Mouse (Mus musculus) CH12.LX (cell line): ENCODE measurements around the gene Dck.

Experiments used
- CTCF ChIP-seq, 2 experiments: IDR thresholded peaks in 1 of 2; conservative IDR thresholded peaks in 1 of 2; 2 replicates each; pipeline ENCODE4 v1.5.1; 2011 to 2012; ENCODE audit warnings: low read depth in 2 of 2, low read length in 2 of 2, improper control_type of control experiment in 1 of 2, inconsistent platforms in 1 of 2, mild to moderate bottlenecking in 1 of 2, moderate library complexity in 1 of 2
- HCFC1 ChIP-seq: IDR thresholded peaks from 2 replicates; pipeline ENCODE4 v1.6.1; 2012; ENCODE audit warnings: low read depth, mild to moderate bottlenecking, inconsistent platforms, low read length, improper control_type of control experiment
- MAFK ChIP-seq: IDR thresholded peaks from 2 replicates; pipeline ENCODE4 v1.6.1; 2011; ENCODE audit warnings: low read length, improper control_type of control experiment; ENCODE audit not compliant: insufficient replicate concordance
- MAZ ChIP-seq: IDR thresholded peaks from 2 replicates; pipeline ENCODE4 v1.6.1; 2012; ENCODE audit warnings: low read depth, mild to moderate bottlenecking, inconsistent platforms, low read length, improper control_type of control experiment, moderate library complexity
- NELFE ChIP-seq: IDR thresholded peaks from 2 replicates; pipeline ENCODE4 v1.6.1; 2011; ENCODE audit warnings: low read depth, low read length, improper control_type of control experiment
- POLR2A ChIP-seq: IDR thresholded peaks from 2 replicates; pipeline ENCODE4 v1.6.1; 2011; ENCODE audit warnings: low read depth, mild to moderate bottlenecking, improper control_type of control experiment, low read length
- TCF12 ChIP-seq: IDR thresholded peaks from 2 replicates; pipeline ENCODE4 v1.6.1; 2014; ENCODE audit warnings: low read depth, mild to moderate bottlenecking, inconsistent platforms, low read length, improper control_type of control experiment
- ZMIZ1 ChIP-seq: IDR thresholded peaks from 2 replicates; pipeline ENCODE4 v1.6.1; 2012; ENCODE audit warnings: low read depth, mild to moderate bottlenecking, inconsistent platforms, low read length, improper control_type of control experiment

DNA sequence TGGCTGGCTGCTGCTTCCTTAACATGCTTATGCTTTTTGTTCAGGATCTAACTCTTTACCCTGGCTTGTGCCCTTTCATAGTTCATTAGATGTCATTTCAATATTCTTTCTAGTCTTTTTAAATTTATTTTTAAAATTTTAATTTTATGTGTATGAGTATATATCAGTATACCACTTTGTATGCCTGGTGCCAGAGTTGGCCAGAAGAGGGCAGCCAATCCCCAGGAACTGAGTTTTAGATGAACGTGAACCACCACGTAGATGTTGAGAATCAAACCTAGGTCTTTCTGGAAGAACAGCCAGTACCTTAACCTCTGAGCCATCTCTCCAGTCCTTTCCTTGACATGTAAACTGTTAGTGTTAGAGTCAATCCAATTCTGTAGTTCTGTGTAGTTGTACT lies 30.0 kb upstream of the Dck start:
- TF ChIP-seq HCFC1 (no peak), ZMIZ1 (no peak), TCF12 (no peak), CTCF (conservative IDR thresholded peaks at IDR 0.05 in 1 of 2, IDR thresholded peaks at IDR 0.05 in 1 of 2; ENCODE audit: low read depth in 2 of 2, low read length in 2 of 2) (peak in 1 of 2 experiments; percentile 42; a peak in 2 of 4 replicates), NELFE (no peak), POLR2A (no peak), MAFK (no peak), MAZ (no peak)
